Mouse (Mus musculus) gastrocnemius, adult 18-20 months (tissue): ENCODE results near the gene Tfr2. TPM values are rescaled to one million over a fixed set of nuclear protein-coding genes. Genes with fewer than 3 reads are reported as not detected.
A peak's percentile ranks its signal among the peaks of the same experiment; 100 is the strongest.

Source experiments
- DNase-seq: peaks from one replicate; pipeline ENCODE4 v3.0.0; 2021; ENCODE audit warnings: low spot score
- total RNA-seq, 2 experiments: library from RNA; stranded (reverse); gene quantifications; 2 replicates each; pipeline ENCODE4 v1.2.3; 2021

Gene Tfr2
- total RNA-seq, 2 experiments from 2014 or later, result 0.36 TPM; not detected in 1

- no peak for DNase-seq
Observed at GRCm38 (mm10) chr5:137537461-137537860, 32.2 kb upstream of the Tfr2 start.

DNA sequence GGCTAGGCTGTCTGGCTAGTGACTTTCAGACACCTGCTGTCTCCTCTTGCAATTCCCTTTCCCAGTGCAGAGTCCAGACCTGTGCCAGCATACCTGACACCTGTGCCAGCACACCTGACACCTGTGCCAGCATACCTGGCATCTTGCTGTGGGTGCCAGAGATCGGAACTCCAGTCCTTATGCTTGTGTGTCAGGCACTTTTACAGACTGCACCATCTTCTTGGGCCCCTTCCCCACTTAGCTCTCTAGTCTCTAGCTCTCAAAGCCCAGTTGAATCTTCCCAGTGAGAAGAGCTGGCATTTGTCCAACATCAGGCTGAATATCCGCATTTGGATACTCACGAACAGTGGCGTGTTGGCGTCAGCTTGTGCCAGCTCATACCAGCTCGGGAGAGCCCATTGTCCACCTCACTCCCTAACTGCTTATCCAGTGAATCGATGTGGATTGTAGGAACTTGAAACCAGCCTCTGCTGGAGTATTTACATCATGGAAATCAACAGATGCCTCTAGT, 30.3 kb upstream of the Tfr2 start:
- DNase-seq, result peak; percentile 3

GRCm38 (mm10) chr5:137540991-137541390, 28.6 kb upstream of the Tfr2 start:
- no peak for DNase-seq

DNA sequence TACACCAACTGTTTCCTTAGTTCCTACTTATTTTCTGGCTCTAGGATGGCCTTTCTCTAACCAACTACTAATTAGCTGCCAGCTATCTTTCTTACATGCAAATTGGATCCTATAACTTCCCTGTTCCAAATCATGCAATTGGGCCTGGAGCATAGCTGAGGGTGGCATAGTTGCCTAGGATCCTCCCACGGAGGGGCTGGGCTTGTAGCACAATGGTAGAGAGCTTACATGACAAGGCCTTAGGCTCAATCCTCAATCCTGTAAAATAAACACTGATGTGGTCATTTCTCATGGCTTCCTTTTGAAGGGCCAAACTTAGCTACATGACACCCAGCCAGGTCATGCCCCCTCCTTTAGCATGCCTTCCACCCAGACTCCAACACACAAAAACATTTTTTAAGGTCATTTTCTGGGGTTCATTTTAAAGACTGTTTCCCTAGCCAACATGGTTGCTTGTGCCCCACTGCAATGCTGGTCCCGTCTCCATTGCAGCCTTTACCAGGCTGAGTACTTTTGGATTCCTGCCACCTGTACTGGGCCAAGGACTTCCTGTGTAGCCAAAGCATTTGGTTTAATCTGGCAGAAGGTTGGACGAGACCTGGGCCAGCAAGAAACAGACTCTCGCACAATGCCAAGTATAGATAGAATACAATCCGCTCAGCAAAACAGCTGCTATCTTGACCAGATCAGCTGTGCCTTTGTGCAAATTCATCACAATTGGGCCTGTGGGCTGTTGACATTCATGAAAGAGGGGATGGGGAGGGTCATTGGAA, 27.7 kb upstream of the Tfr2 start:
- no peak for DNase-seq

DNA sequence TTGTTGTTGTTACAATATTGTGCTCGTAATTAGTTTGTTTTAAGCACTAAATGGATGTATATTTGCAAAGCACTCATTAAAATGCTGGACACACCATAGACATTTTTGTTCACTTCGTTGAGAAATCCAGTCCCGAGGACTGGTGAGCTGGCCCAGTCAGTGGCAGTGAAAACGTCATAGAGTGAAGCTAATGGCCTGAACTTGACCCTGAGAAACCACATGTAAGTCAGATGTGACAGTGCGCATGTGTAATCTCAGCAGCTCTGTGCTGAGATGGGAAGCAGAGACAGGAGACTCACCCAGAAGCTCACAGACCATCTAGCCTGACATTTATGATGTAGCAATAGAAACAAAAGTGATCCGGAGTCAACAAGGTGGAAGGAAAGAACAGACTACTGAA, 24.7 kb upstream of the Tfr2 start:
- DNase-seq, result no peak

DNA sequence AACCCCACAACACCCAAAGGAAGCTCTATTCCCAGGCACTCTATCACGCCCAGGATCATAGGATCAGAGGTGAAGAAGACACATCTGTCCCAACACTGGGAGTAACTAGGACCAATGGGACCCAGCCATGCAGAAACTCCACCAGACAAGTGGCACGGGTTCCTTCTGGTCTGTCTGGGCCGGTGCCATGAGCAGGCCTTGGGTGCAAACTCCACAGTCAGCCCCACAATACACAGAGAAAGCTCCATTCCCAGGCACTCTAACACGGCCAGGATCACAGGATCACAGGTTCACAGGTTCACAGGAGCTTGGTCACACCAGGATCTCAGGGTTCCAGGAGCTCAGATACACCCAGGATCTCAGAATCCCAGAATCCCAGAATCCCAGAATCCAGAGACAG, 24.0 kb upstream of the Tfr2 start:
- no peak for DNase-seq

GRCm38 (mm10) chr5:137549840-137550239, 19.8 kb upstream of the Tfr2 start:
- DNase-seq, result no peak

GRCm38 (mm10) chr5:137551119-137551518, 18.5 kb upstream of the Tfr2 start:
- DNase-seq, result no peak

- no peak for DNase-seq
Observed at GRCm38 (mm10) chr5:137553000-137553399, 16.6 kb upstream of the Tfr2 start.

- no peak for DNase-seq
Observed at GRCm38 (mm10) chr5:137553411-137553837, 16.2 kb upstream of the Tfr2 start, which contains the start of gene Actl6b. Actl6b (plus strand) TSS chr5:137553517.

DNA sequence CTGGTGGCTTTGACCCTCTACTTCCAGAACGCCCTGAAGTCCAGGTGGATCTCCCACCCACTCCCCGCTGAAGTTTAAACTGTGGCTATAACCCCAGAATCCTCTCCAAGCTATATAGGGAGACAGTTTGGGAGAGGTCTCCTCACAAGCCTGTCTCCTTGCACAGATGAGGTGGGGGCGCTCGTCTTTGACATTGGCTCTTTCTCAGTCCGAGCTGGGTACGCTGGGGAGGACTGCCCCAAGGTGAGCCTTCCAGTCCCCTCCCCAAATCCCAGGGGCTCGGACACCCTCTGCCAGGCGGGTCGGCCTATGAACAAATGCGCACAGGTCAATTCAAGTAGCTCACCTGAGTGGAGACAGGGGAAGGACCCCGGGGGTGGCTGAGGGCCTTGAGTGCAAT, 15.7 kb upstream of the Tfr2 start:
- no peak for DNase-seq

DNA sequence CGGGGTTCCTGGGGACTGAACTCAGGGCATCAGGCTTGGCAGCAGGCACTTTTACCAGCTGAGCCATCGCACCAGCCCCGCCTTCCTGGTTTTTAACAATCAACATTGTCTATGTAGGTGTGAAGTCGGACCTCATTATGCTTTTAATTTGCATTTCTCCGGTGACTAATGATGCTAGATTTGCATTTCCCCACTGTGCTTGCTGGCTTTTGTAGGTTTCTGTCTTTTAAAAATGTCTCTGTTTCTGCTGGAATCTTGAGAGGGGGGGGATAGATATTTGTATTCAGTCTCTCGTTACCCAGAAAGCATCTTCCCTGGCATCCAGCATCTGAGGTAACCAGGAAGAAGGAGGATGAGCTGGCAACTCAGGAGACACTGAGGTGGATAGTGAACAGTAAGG, 8.1 kb upstream of the Tfr2 start:
- no peak for DNase-seq

- no peak for DNase-seq
Observed at GRCm38 (mm10) chr5:137562965-137563364, 6.7 kb upstream of the Tfr2 start.

GRCm38 (mm10) chr5:137565744-137566143, 3.9 kb upstream of the Tfr2 start:
- DNase-seq, result no peak

DNA sequence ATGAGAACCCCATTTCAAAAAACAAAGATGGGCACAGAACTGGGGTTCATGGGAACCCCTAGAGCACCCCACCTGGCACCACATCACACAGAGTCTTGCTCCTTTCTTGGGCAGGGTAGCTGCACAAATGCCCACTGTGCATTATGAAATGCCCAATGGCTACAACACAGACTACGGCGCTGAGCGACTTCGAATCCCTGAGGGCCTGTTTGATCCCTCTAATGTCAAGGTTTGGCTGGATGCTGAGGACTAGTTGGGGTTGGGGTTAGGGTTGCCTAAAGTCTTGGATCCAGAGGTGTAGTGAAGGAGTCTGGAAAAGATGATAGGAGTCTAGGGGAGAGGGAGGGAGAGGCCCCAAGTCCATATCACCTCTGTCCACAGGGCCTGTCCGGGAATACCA, 3.2 kb upstream of the Tfr2 start:
- DNase-seq, result no peak

GRCm38 (mm10) chr5:137568223-137568798, 1.3 kb upstream of the Tfr2 start:
- DNase-seq, result no peak

DNA sequence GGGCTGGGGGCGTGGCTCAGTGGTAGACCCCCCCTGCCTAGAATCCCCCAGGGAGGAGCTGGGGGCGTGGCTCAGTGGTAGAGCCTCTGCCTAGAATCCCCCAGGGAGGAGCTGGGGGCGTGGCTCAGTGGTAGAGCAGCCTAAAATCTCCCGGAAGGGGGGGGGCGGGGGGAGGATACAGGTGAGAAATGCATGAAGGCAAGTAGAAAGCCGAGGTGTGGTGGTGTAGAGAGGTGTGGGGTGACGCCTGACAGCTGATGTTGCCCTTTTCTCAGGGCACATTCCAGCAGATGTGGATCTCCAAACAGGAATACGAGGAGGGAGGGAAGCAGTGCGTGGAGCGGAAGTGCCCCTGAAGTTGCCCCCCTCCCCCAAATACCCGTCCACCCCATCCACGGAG, 609 bp upstream of the Tfr2 start:
- no peak for DNase-seq

DNA sequence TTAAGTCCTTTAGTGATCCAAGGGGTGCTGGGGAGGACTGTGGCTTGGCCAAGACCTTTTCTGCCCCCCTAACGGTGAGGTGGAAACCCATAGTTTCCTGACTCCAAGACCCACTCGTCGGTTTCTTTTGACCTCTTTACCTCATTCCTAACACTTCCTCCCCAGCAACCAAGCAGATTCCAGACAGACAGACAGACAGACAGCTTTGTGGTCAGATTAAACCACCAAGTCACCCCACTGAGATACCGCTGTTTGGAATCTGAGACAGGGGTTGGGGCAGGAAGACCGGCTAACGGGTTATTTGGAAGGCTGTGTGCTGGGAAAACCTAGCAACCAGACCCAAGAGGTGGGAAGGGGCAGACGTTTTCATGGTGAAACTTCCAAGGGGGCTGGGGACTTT, 541 bp downstream of the Tfr2 start:
- no peak for DNase-seq

DNA sequence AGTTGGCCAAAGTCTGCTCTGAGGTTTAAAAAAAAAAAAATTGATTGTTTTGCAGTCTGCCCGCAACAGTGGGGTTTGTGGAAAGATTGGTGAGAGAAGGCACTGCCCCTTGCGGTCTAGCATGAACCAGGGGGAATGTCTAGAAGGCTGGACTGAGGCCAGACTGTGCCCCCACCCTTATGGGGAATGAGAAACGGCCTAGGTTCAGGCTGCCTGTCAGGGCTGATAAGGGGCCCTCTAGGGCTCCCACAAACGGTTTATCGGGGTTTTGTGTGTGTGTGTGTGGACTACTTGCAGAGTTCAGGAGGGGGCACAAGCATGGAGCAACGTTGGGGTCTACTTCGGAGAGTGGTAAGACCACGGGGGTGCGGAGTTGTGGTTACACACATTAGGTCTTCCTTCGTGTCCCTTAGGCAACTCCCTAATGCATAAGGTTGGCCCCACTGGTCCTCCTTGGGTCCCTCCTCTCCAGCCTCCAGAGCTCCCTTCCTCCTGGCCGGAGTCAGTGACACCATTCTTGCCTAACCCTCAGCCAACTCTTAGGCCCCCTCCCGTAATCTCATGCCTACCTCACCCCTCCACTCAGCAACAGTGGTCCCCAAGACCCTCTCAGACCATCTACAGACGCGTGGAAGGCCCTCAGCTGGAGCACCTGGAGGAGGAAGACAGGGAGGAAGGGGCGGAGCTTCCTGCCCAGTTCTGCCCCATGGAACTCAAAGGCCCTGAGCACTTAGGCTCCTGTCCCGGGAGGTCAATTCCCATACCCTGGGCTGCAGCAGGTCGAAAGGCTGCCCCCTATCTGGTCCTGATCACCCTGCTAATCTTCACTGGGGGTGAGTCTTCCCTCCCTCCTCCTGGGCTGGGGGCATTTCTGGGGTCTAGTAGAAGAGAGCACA, 1.3 kb downstream of the Tfr2 start:
- DNase-seq, result no peak

DNA sequence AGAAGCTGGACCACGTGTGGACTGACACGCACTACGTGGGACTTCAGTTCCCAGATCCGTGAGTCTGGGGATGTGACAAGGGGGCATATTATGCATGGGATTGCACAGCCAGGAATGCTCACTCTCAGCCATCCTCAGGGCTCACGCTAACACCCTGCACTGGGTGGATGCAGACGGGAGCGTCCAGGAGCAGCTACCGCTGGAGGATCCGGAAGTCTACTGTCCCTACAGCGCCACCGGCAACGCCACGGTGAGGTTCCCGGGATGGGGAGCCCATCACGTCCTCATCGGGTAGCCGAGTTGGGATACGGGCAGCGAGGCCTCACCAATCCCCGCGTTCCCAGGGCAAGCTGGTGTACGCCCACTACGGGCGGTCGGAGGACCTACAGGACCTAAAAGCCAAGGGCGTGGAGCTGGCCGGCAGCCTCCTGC, 4.8 kb downstream of the Tfr2 start:
- DNase-seq, result peak; percentile 25

GRCm38 (mm10) chr5:137580246-137580645, 10.6 kb downstream of the Tfr2 start:
- no peak for DNase-seq

- DNase-seq, result no peak
Observed at GRCm38 (mm10) chr5:137582702-137583101, 13.1 kb downstream of the Tfr2 start.
